Mouse (Mus musculus) CD8-positive naive resting alpha-beta T cell, adult 2 months (primary cell): ENCODE data around the gene Trp53i11.

ENCODE experiments used
- DNase-seq, 2 experiments: peaks; one replicate each; pipeline ENCODE4 v3.0.0; 2022; ENCODE audit warnings: low read depth in 2 of 2, low spot score in 2 of 2

Gene Trp53i11

GRCm38 (mm10) chr2:93170845-93171200 lies 16.5 kb upstream of the Trp53i11 start:
- DNase-seq = no peak

GRCm38 (mm10) chr2:93171929-93172328 lies 15.4 kb upstream of the Trp53i11 start:
- DNase-seq = no peak

- no peak for DNase-seq
Measured at GRCm38 (mm10) chr2:93172460-93172859, 14.9 kb upstream of the Trp53i11 start.

GRCm38 (mm10) chr2:93174159-93174558 lies 13.2 kb upstream of the Trp53i11 start:
- no peak for DNase-seq

- DNase-seq = no peak
Measured at GRCm38 (mm10) chr2:93175278-93175677, 12.1 kb upstream of the Trp53i11 start.

GRCm38 (mm10) chr2:93175721-93176120 lies 11.6 kb upstream of the Trp53i11 start:
- DNase-seq = no peak

- DNase-seq = no peak
Measured at GRCm38 (mm10) chr2:93176193-93176798, 11.1 kb upstream of the Trp53i11 start.

- no peak for DNase-seq
Measured at GRCm38 (mm10) chr2:93176871-93177667, 10.3 kb upstream of the Trp53i11 start.

- no peak for DNase-seq
Measured at GRCm38 (mm10) chr2:93177668-93178312, 9.6 kb upstream of the Trp53i11 start.

- no peak for DNase-seq
Measured at GRCm38 (mm10) chr2:93178313-93178677, 9.1 kb upstream of the Trp53i11 start.

- DNase-seq = no peak
Measured at GRCm38 (mm10) chr2:93179603-93180002, 7.7 kb upstream of the Trp53i11 start.

GRCm38 (mm10) chr2:93180077-93180844 lies 7.1 kb upstream of the Trp53i11 start:
- DNase-seq = no peak

- DNase-seq = no peak
Measured at GRCm38 (mm10) chr2:93182859-93183258, 4.5 kb upstream of the Trp53i11 start.

GRCm38 (mm10) chr2:93188020-93188760 lies 842 bp downstream of the Trp53i11 start:
- peak in 1 of 2 experiments; percentile 31 for DNase-seq

- peak in 1 of 2 experiments; percentile 18 for DNase-seq
Measured at GRCm38 (mm10) chr2:93188761-93189458, 1.6 kb downstream of the Trp53i11 start.

GRCm38 (mm10) chr2:93190771-93191487 lies 3.6 kb downstream of the Trp53i11 start:
- no peak for DNase-seq

- DNase-seq = no peak
Measured at GRCm38 (mm10) chr2:93191488-93192181, 4.3 kb downstream of the Trp53i11 start.

GRCm38 (mm10) chr2:93192182-93192560 lies 4.8 kb downstream of the Trp53i11 start:
- no peak for DNase-seq

GRCm38 (mm10) chr2:93192671-93193080 lies 5.3 kb downstream of the Trp53i11 start:
- peak; percentile 59 to 73 for DNase-seq
